Mouse (Mus musculus) erythroblast, adult 5-6 weeks (primary cell): ENCODE data around the gene Pitpnc1. TPM values are rescaled to one million over a fixed set of nuclear protein-coding genes. Genes with fewer than 3 reads are reported as not detected.

ENCODE experiments used
- ATAC-seq: replicated peaks from 2 replicates; pipeline ENCODE4 v1.8.0; 2016; ENCODE audit warnings: moderate number of reproducible peaks, mild to moderate bottlenecking, moderate TSS enrichment, inconsistent platforms; ENCODE audit not compliant: poor library complexity, low FRiP score, severe bottlenecking
- total RNA-seq, 2 experiments: library from RNA; stranded (forward) in 1 of 2; stranded (reverse) in 1 of 2; fragments of 150-400 nt in 1 of 2; fragments of 200-764, 138-1000 nt in 1 of 2; gene quantifications; 2 replicates each; pipeline versions ENCODE4 v1.2.3 to v1.2.4; 2015 to 2017; ENCODE audit warnings: low replicate concordance in 2 of 2

The Pitpnc1 gene
- total RNA-seq, 2 experiments from 2014 or later = 9.8 to 14.4 TPM

- no peak for ATAC-seq
Measured at GRCm38 (mm10) chr11:107445683-107446082, 24.8 kb downstream of the Pitpnc1 start.

GRCm38 (mm10) chr11:107443121-107444095, 27.1 kb downstream of the Pitpnc1 start:
- no peak for ATAC-seq

- ATAC-seq = no peak
Measured at GRCm38 (mm10) chr11:107441050-107441449, 29.4 kb downstream of the Pitpnc1 start.

GRCm38 (mm10) chr11:107438140-107438539, 32.4 kb downstream of the Pitpnc1 start:
- ATAC-seq = no peak

GRCm38 (mm10) chr11:107437723-107438122, 32.8 kb downstream of the Pitpnc1 start:
- ATAC-seq = no peak

GRCm38 (mm10) chr11:107435776-107436449, 34.6 kb downstream of the Pitpnc1 start:
- no peak for ATAC-seq

- no peak for ATAC-seq
Measured at GRCm38 (mm10) chr11:107431197-107431965, 39.1 kb downstream of the Pitpnc1 start.

- no peak for ATAC-seq
Measured at GRCm38 (mm10) chr11:107428011-107428410, 42.5 kb downstream of the Pitpnc1 start.

GRCm38 (mm10) chr11:107424176-107424575, 46.3 kb downstream of the Pitpnc1 start:
- ATAC-seq = no peak

GRCm38 (mm10) chr11:107422356-107422754, 48.1 kb downstream of the Pitpnc1 start:
- 0 out of 2 replicates have a peak, but pooled peaks have one; percentile 14 for ATAC-seq

- ATAC-seq = peak; percentile 67
Measured at GRCm38 (mm10) chr11:107421751-107422355, 48.6 kb downstream of the Pitpnc1 start.

- no peak for ATAC-seq
Measured at GRCm38 (mm10) chr11:107419925-107420324, 50.6 kb downstream of the Pitpnc1 start.

GRCm38 (mm10) chr11:107417041-107417583, 53.4 kb downstream of the Pitpnc1 start:
- ATAC-seq = peak; percentile 72

GRCm38 (mm10) chr11:107416561-107416926, 54.0 kb downstream of the Pitpnc1 start:
- peak; percentile 32; the same call in 1 of the 2 replicates for ATAC-seq

- no peak for ATAC-seq
Measured at GRCm38 (mm10) chr11:107415901-107416560, 54.5 kb downstream of the Pitpnc1 start.

GRCm38 (mm10) chr11:107414996-107415747, 55.3 kb downstream of the Pitpnc1 start:
- no peak for ATAC-seq

GRCm38 (mm10) chr11:107413251-107413655, 57.2 kb downstream of the Pitpnc1 start:
- peak; percentile 52 for ATAC-seq

GRCm38 (mm10) chr11:107412128-107412527, 58.4 kb downstream of the Pitpnc1 start:
- ATAC-seq = no peak
